Mouse (Mus musculus) lung, embryonic 16.5 days (tissue): ENCODE measurements at regions not wholly inside any gene's neighbourhood (a gene's known extent, or its start where the extent isn't known, plus 50 kb on each side); places are given as distances from the start of the nearest gene placed in this dataset.

Source experiments
- ATAC-seq: fragments of 200-750 bp; cut with Nextera tagmentation; 2 replicates; pipeline ENCODE4 v1.8.0; 2017; ENCODE audit warnings: low read depth, mild to moderate bottlenecking, moderate library complexity
- H3K27ac ChIP-seq: fragments of 300-500 bp; sonication (generic); 2 replicates; pipeline ENCODE4 v1.5.1; 2014; ENCODE audit warnings: mild to moderate bottlenecking, control low read depth, low read length
- H3K27me3 ChIP-seq: fragments of 300-500 bp; sonication (generic); 2 replicates; pipeline ENCODE4 v1.6.1; 2014; ENCODE audit warnings: low read depth, low read length, mixed read lengths; ENCODE audit not compliant: control insufficient read depth, insufficient read depth
- H3K36me3 ChIP-seq: fragments of 300-500 bp; sonication (generic); 2 replicates; pipeline ENCODE4 v1.6.1; 2014; ENCODE audit warnings: low read length; ENCODE audit not compliant: control insufficient read depth, insufficient read depth
- H3K4me1 ChIP-seq: fragments of 300-500 bp; sonication (generic); replicated peaks from 2 replicates; pipeline ENCODE4 v1.6.1; 2014; ENCODE audit warnings: low read length, mixed read lengths; ENCODE audit not compliant: control insufficient read depth, insufficient read depth
- H3K4me2 ChIP-seq: fragments of 300-500 bp; sonication (generic); 2 replicates; pipeline ENCODE4 v1.6.1; 2014; ENCODE audit warnings: low read depth, low read length, control low read depth
- H3K4me3 ChIP-seq: fragments of 300-500 bp; sonication (generic); 2 replicates; pipeline ENCODE4 v1.5.1; 2014; ENCODE audit warnings: mild to moderate bottlenecking, low read length, control low read depth
- H3K9ac ChIP-seq: fragments of 300-500 bp; sonication (generic); 2 replicates; pipeline ENCODE4 v1.6.1; 2014; ENCODE audit warnings: low read length, control low read depth
- H3K9me3 ChIP-seq: fragments of 300-500 bp; sonication (generic); 2 replicates; pipeline ENCODE4 v1.6.1; 2016; ENCODE audit warnings: low read length; ENCODE audit not compliant: control insufficient read depth
- WGBS: fragments of 180-500 bp; shearing (Covaris S2); extraction: QIAGEN DNeasy Blood & Tissue Kit; methylation state at CpG from one replicate; pipeline ENCODE4 v1.1.7; 2014; 5-methylcytosine and 5-hydroxymethylcytosine counted together

DNA sequence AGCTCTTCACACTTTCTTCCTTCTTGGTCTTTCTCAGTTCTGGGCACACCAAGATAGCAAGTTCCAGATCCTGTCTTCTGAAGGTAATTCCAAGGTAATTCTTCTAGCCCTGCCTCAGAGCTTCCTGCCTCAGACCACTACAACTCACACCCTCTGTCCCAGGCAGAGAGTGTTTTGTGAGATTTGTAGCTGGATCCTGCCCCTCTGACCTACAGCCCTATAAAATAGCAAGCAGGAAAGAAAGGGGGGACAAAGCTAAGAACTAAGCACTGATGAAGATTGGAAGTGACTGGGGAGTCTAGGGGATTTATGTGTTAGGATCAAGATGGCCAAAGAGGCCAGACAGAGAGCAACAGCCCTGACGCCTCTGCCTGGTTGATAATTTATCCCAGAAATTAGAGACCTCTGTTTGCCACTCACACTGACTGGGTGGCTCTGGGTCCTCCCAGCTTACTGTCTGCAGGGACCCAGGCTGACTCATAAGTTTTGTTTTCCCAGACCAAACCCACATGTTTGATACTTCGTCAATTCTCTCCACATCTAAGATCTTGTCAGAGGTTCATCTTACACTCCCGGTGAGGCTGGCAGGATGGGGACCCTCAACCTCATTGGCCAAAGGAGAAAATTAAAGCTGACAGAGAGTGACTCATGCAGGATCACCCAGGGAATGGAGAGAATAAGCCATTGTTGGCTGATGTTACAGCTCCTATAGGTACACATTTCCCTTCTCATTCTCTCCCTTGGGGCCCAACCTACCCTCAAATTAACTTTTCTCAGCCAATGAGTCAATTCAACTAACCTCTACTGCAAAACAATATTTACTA lies 84.8 kb upstream of the Trabd2b start:
- H3K4me3 ChIP-seq, result no peak overlapping the region
- H3K36me3 ChIP-seq, result no peaks in the 10 kb centered on the region
- no peaks in the 10 kb centered on the region for H3K27me3 ChIP-seq
- H3K9me3 ChIP-seq, result no peaks in the 10 kb centered on the region
- no peak overlapping the region for H3K9ac ChIP-seq
- no peak for ATAC-seq
- H3K4me1 ChIP-seq, result no peaks in the 10 kb centered on the region
- H3K4me2 ChIP-seq, result no peak overlapping the region
- WGBS, result 44% methylated on average over 3 of the region's 3 CpGs
- H3K27ac ChIP-seq, result no peak overlapping the region

DNA sequence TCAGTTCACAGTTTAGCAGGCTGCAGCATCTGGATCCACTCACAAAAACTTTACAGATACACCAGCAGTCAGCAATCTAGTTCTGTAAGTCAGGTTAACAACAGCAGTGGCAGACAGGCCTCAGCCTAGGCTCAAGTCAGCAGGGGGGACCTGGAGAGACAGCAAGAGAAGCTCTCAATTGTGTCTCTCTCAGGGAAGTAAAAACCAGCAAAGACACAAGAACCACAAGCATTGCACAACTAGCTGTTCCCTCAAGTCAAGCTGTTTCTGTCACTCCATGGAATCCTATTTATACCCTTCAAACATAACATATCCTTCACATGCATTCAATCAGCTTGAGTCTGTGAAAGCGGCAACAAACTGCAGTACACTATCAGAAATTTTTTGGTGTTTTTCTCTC lies 76.5 kb upstream of the Trabd2b start:
- Histone ChIP-seq H3K27ac (no peak overlapping the region), H3K36me3 (no peaks in the 10 kb centered on the region), H3K27me3 (no peaks in the 10 kb centered on the region), H3K4me3 (no peak overlapping the region), H3K4me2 (no peak overlapping the region), H3K9ac (no peak overlapping the region), H3K9me3 (no peaks in the 10 kb centered on the region), H3K4me1 (no peaks in the 10 kb centered on the region)
- ATAC-seq, result no peak
- WGBS, result 86% methylated on average over 1 of the region's 1 CpGs

DNA sequence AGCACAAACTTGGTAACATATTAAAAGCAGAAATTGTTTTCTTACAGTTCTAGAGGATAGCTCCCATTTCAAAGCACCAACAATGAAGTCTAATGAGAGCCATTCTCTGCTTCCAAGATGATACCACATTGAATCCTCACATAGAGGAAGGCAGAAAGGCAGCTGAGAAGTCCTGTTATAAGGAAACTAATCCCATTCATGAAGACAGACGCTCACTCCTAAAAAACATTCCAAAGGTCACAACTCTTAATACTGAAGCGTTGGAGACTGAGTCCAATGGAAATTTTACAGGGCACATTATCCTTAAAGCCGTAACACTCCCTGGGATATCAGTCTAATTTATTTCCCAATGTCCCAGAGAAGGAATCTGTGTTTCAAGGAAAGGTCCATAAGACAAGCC lies 75.4 kb upstream of the Trabd2b start:
- Histone ChIP-seq H3K4me2 (no peak overlapping the region), H3K4me1 (no peaks in the 10 kb centered on the region; the same call in 1 of the 2 replicates), H3K27me3 (no peaks in the 10 kb centered on the region), H3K9me3 (no peaks in the 10 kb centered on the region), H3K27ac (no peak overlapping the region), H3K4me3 (no peak overlapping the region), H3K9ac (no peak overlapping the region), H3K36me3 (no peaks in the 10 kb centered on the region)
- WGBS, result 66% methylated on average over 3 of the region's 3 CpGs
- ATAC-seq, result no peak

- Histone ChIP-seq H3K27me3 (no peaks in the 10 kb centered on the region), H3K4me1 (peaks cover 10% of the 10 kb centered on the region), H3K4me3 (no peak overlapping the region), H3K9ac (no peak overlapping the region), H3K27ac (no peak overlapping the region), H3K9me3 (no peaks in the 10 kb centered on the region), H3K36me3 (no peaks in the 10 kb centered on the region), H3K4me2 (no peak overlapping the region)
- 81% methylated on average over 2 of the region's 2 CpGs for WGBS
- no peak for ATAC-seq
Observed at GRCm38 (mm10) chr4:114334850-114335249, 71.7 kb upstream of the Trabd2b start.

DNA sequence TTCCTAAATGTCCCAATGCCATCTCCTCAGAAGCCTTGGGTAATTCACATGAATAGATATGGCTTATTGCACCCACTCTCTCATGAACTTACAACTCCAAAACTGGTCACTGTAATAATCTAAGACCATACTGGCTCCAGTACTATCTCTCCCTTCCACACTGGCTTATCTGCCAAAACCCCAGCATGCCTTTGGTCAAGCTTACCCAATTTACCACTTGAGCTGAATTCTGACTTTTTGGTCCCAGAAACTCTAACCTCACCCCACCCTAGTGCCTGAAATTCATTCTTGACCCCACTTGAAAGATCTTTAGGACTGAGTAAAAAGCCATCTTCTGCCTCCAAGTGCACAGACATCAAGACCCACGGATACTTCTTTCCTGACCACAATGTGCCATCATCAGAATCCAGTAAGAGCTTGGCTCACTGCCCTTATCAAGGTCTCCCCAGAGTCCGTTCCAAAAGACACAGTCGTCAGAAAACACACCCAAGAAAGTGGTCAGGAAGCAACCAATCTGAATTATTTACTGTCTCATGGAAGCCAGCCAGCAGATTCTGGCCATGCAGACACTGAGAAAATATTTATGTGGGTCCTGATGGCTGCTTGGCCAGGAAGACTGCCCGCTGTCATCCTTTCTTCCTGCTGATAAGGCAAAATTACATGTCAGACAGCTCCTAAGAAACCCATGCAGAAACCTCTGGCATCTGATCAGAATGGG lies 70.3 kb upstream of the Trabd2b start:
- Histone ChIP-seq H3K4me2 (no peak overlapping the region), H3K27ac (peak overlapping the region; percentile 62), H3K9ac (no peak overlapping the region), H3K4me3 (no peak overlapping the region), H3K36me3 (no peaks in the 10 kb centered on the region), H3K4me1 (peaks cover 10% of the 10 kb centered on the region), H3K9me3 (no peaks in the 10 kb centered on the region), H3K27me3 (no peaks in the 10 kb centered on the region)
- ATAC-seq, result peak; percentile 84
- WGBS, result 17% methylated on average over 4 of the region's 4 CpGs

- no peaks in the 10 kb centered on the region for H3K9me3 ChIP-seq
- no peaks in the 10 kb centered on the region for H3K36me3 ChIP-seq
- peak; percentile 41 for ATAC-seq
- H3K4me1 ChIP-seq, result peaks cover 10% of the 10 kb centered on the region
- H3K27me3 ChIP-seq, result no peaks in the 10 kb centered on the region
- no peak overlapping the region for H3K9ac ChIP-seq
- peak overlapping the region; percentile 62; the same call in 1 of the 2 replicates for H3K27ac ChIP-seq
- no peak overlapping the region for H3K4me2 ChIP-seq
- H3K4me3 ChIP-seq, result no peak overlapping the region
- WGBS, result 41% methylated on average over 1 of the region's 1 CpGs
Observed at GRCm38 (mm10) chr4:114336747-114337090, 69.8 kb upstream of the Trabd2b start.

DNA sequence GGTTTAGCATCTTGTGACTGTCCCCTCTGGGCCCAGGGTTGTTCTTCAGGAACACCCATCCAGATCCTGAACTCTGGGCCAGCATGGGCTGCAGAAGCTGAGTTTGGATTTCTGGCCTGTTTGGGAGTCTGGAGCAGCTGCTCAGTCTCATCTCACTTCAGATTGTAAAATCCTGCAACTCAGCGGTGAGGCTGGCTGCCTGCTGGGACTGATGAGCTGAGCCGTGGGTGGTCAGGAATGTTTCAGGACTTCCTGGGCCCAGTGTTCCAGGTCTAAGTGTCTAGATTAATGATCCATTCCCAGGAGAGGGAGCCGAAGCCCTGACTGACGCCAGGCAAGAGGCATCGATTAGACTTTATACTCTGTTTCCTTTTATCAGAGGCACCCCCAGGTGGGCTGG lies 66.7 kb upstream of the Trabd2b start:
- Histone ChIP-seq H3K27me3 (no peaks in the 10 kb centered on the region), H3K4me2 (no peak overlapping the region), H3K27ac (0 out of 2 replicates have a peak overlapping the region, but pooled peaks have one; percentile 47), H3K4me1 (peaks cover 10% of the 10 kb centered on the region), H3K9ac (no peak overlapping the region), H3K9me3 (no peaks in the 10 kb centered on the region), H3K4me3 (no peak overlapping the region), H3K36me3 (no peaks in the 10 kb centered on the region)
- WGBS, result 23% methylated on average over 5 of the region's 5 CpGs
- peak; percentile 69 for ATAC-seq

GRCm38 (mm10) chr4:114345154-114345553 lies 61.4 kb upstream of the Trabd2b start:
- no peaks in the 10 kb centered on the region for H3K4me1 ChIP-seq
- ATAC-seq, result no peak
- no peak overlapping the region for H3K4me2 ChIP-seq
- H3K4me3 ChIP-seq, result no peak overlapping the region
- H3K27ac ChIP-seq, result no peak overlapping the region
- WGBS, result 48% methylated on average over 1 of the region's 1 CpGs
- no peak overlapping the region for H3K9ac ChIP-seq
- no peaks in the 10 kb centered on the region for H3K36me3 ChIP-seq
- no peaks in the 10 kb centered on the region for H3K9me3 ChIP-seq
- peaks cover 4% of the 10 kb centered on the region for H3K27me3 ChIP-seq

- no peaks in the 10 kb centered on the region for H3K36me3 ChIP-seq
- H3K4me1 ChIP-seq, result no peaks in the 10 kb centered on the region
- peaks cover 4% of the 10 kb centered on the region for H3K27me3 ChIP-seq
- H3K27ac ChIP-seq, result no peak overlapping the region
- no peak overlapping the region for H3K4me2 ChIP-seq
- ATAC-seq, result no peak
- H3K9me3 ChIP-seq, result no peaks in the 10 kb centered on the region
- WGBS, result 0% methylated on average over 2 of the region's 2 CpGs
- H3K4me3 ChIP-seq, result no peak overlapping the region
- H3K9ac ChIP-seq, result no peak overlapping the region
Observed at GRCm38 (mm10) chr4:114346068-114346747, 60.3 kb upstream of the Trabd2b start.
